Mouse (Mus musculus) urinary bladder, postnatal 36 days (tissue): ENCODE results near the gene Fmo6.

ENCODE experiments used
- DNase-seq, 2 experiments: peaks; one replicate each; pipeline ENCODE4 v3.0.0; 2022; ENCODE audit warnings: low spot score in 2 of 2, mixed read lengths in 1 of 2

Fmo6 gene

GRCm38 (mm10) chr1:162937415-162937814 is at the start of gene Fmo6:
TSS of gene Fmo6 (minus strand) at chr1:162937515.
- DNase-seq = no peak

- no peak for DNase-seq
These were observed 49.5 kb upstream of the Fmo6 start for GRCm38 (mm10) chr1:162986777-162987176.

- DNase-seq = no peak
These were observed 48.9 kb upstream of the Fmo6 start for GRCm38 (mm10) chr1:162986121-162986748.

- no peak for DNase-seq
These were observed 47.1 kb upstream of the Fmo6 start, which contains the start of gene Fmo3 for GRCm38 (mm10) chr1:162984428-162984827. TSS of gene Fmo3 (minus strand) at chr1:162984528.

GRCm38 (mm10) chr1:162963556-162963955 is 26.2 kb upstream of the Fmo6 start:
- no peak for DNase-seq

- DNase-seq = no peak
These were observed 20.1 kb upstream of the Fmo6 start for GRCm38 (mm10) chr1:162957422-162957821.

- peak in 1 of 2 experiments; percentile 10 for DNase-seq
These were observed 15.8 kb upstream of the Fmo6 start for GRCm38 (mm10) chr1:162953079-162953478.

GRCm38 (mm10) chr1:162949763-162950162 is 12.4 kb upstream of the Fmo6 start:
- DNase-seq = no peak

- no peak for DNase-seq
These were observed 10.6 kb upstream of the Fmo6 start for GRCm38 (mm10) chr1:162947934-162948333.

GRCm38 (mm10) chr1:162946837-162947558 is 9.7 kb upstream of the Fmo6 start:
- DNase-seq = no peak

- DNase-seq = no peak
These were observed 6.4 kb upstream of the Fmo6 start for GRCm38 (mm10) chr1:162943700-162944099.

- DNase-seq = peak in 1 of 2 experiments; percentile 46
These were observed 1.5 kb upstream of the Fmo6 start for GRCm38 (mm10) chr1:162938696-162939351.

- peak in 1 of 2 experiments; percentile 15 for DNase-seq
These were observed 818 bp upstream of the Fmo6 start for GRCm38 (mm10) chr1:162937970-162938695.

- no peak for DNase-seq
These were observed 2.8 kb downstream of the Fmo6 start for GRCm38 (mm10) chr1:162934374-162935012.

- DNase-seq = no peak
These were observed 4.9 kb downstream of the Fmo6 start for GRCm38 (mm10) chr1:162932386-162932785.

- DNase-seq = peak in 1 of 2 experiments; percentile 11
These were observed 5.4 kb downstream of the Fmo6 start for GRCm38 (mm10) chr1:162931880-162932279.

- DNase-seq = peak in 1 of 2 experiments; percentile 12
These were observed 5.9 kb downstream of the Fmo6 start for GRCm38 (mm10) chr1:162931310-162931875.

- no peak for DNase-seq
These were observed 6.7 kb downstream of the Fmo6 start for GRCm38 (mm10) chr1:162930631-162931030.

- DNase-seq = no peak
These were observed 8.2 kb downstream of the Fmo6 start for GRCm38 (mm10) chr1:162929146-162929545.

- no peak for DNase-seq
These were observed 12.2 kb downstream of the Fmo6 start for GRCm38 (mm10) chr1:162925121-162925520.

GRCm38 (mm10) chr1:162916661-162917060 is 20.7 kb downstream of the Fmo6 start:
- DNase-seq = no peak
